Mouse (Mus musculus): ENCODE measurements around the gene Nipal1.

The Nipal1 gene

GRCm38 (mm10) chr5:72666428-72666827, 18.8 kb downstream of the Nipal1 start:
- DNase-seq: no peak

- no peak for DNase-seq
Measured at GRCm38 (mm10) chr5:72668351-72668750, 20.8 kb downstream of the Nipal1 start.

GRCm38 (mm10) chr5:72671017-72671699, 23.6 kb downstream of the Nipal1 start:
- DNase-seq: no peak

- DNase-seq: no peak
Measured at GRCm38 (mm10) chr5:72674994-72675542, 27.5 kb downstream of the Nipal1 start.

GRCm38 (mm10) chr5:72681451-72681850, 33.9 kb downstream of the Nipal1 start:
- DNase-seq: no peak

- DNase-seq: no peak
Measured at GRCm38 (mm10) chr5:72689556-72689955, 42.0 kb downstream of the Nipal1 start.

GRCm38 (mm10) chr5:72690516-72690915, 42.9 kb downstream of the Nipal1 start:
- no peak for DNase-seq

GRCm38 (mm10) chr5:72694684-72695083, 47.1 kb downstream of the Nipal1 start:
- no peak for DNase-seq

GRCm38 (mm10) chr5:72696491-72696890, 48.9 kb downstream of the Nipal1 start:
- DNase-seq: no peak

GRCm38 (mm10) chr5:72698343-72698742, 50.7 kb downstream of the Nipal1 start:
- no peak for DNase-seq

GRCm38 (mm10) chr5:72698818-72699499, 51.4 kb downstream of the Nipal1 start:
- DNase-seq: no peak

- DNase-seq: no peak
Measured at GRCm38 (mm10) chr5:72699500-72699818, 51.9 kb downstream of the Nipal1 start.

GRCm38 (mm10) chr5:72702202-72702601, 54.6 kb downstream of the Nipal1 start:
- no peak for DNase-seq

- no peak for DNase-seq
Measured at GRCm38 (mm10) chr5:72706095-72706494, 58.5 kb downstream of the Nipal1 start.

GRCm38 (mm10) chr5:72706722-72707121, 59.1 kb downstream of the Nipal1 start:
- DNase-seq: no peak

GRCm38 (mm10) chr5:72709451-72709850, 61.9 kb downstream of the Nipal1 start:
- no peak for DNase-seq

GRCm38 (mm10) chr5:72709976-72710375, 62.4 kb downstream of the Nipal1 start:
- no peak for DNase-seq

GRCm38 (mm10) chr5:72710572-72711278, 63.1 kb downstream of the Nipal1 start:
- DNase-seq: peak; percentile 69

GRCm38 (mm10) chr5:72720587-72720986, 73.0 kb downstream of the Nipal1 start:
- DNase-seq: peak; percentile 39

Measured in thymus, postnatal 25 days (tissue).